Mouse (Mus musculus) liver, adult 2 months (tissue): ENCODE measurements around the gene Chit1. TPM values are rescaled to one million over a fixed set of nuclear protein-coding genes. Genes with fewer than 3 reads are reported as not detected.

Experiments
- DNase-seq: peaks from one replicate; pipeline ENCODE4 v3.0.0-alpha.2; 2011; ENCODE audit warnings: low read depth, low spot score; ENCODE audit errors: extremely low read depth
- H3K27ac ChIP-seq: fragments of 200-500 bp; replicated peaks from 2 replicates; pipeline ENCODE4 v1.5.1; 2012; ENCODE audit warnings: low read depth, mild to moderate bottlenecking, control low read depth, inconsistent platforms, low read length; ENCODE audit not compliant: insufficient read depth
- H3K27me3 ChIP-seq: fragments of 200-500 bp; 2 replicates; pipeline ENCODE4 v1.6.1; 2012; ENCODE audit warnings: mild to moderate bottlenecking, moderate library complexity, low read length, inconsistent platforms; ENCODE audit not compliant: control insufficient read depth, insufficient read depth
- H3K36me3 ChIP-seq: fragments of 200-500 bp; 2 replicates; pipeline ENCODE4 v1.6.1; 2012; ENCODE audit warnings: low read length, inconsistent platforms; ENCODE audit not compliant: control insufficient read depth, insufficient read depth
- H3K4me1 ChIP-seq: fragments of 200-500 bp; 2 replicates; pipeline ENCODE4 v1.6.1; 2011; ENCODE audit warnings: low read length; ENCODE audit not compliant: control insufficient read depth, insufficient read depth
- H3K4me3 ChIP-seq: fragments of 200-500 bp; 2 replicates; pipeline ENCODE4 v1.5.1; 2011; ENCODE audit warnings: low read depth, mild to moderate bottlenecking, control low read depth, low read length, moderate library complexity; ENCODE audit not compliant: insufficient read depth
- H3K79me2 ChIP-seq: fragments of 200-500 bp; 2 replicates; pipeline ENCODE4 v1.6.1; 2012; ENCODE audit warnings: inconsistent platforms, mild to moderate bottlenecking, low read length, moderate library complexity; ENCODE audit not compliant: control insufficient read depth, insufficient read depth
- H3K9ac ChIP-seq: fragments of 200-500 bp; 2 replicates; pipeline ENCODE4 v1.6.1; 2012; ENCODE audit warnings: low read depth, mild to moderate bottlenecking, control low read depth, inconsistent platforms, low read length
- CTCF ChIP-seq: fragments of 200-500 bp; IDR thresholded peaks from 2 replicates; pipeline ENCODE4 v1.5.1; 2011; ENCODE audit warnings: low read depth, low read length, control low read depth
- POLR2A ChIP-seq: fragments of 200-500 bp; IDR thresholded peaks from 2 replicates; pipeline ENCODE4 v1.6.1; 2011; ENCODE audit warnings: low read length, control low read depth; ENCODE audit not compliant: insufficient read depth; ENCODE audit errors: extremely low read depth
- WGBS: fragments of 180-500 bp; shearing (Covaris S2); methylation state at CpG from one replicate; pipeline ENCODE4 v1.1.7; 2018; 5-methylcytosine and 5-hydroxymethylcytosine counted together
- polyA plus RNA-seq: library from polyadenylated mRNA; depleted of rRNA; stranded (reverse); fragments of >200 nt; gene quantifications from 2 replicates; pipeline ENCODE4 v1.2.3, GENCODE M21; 2012
- total RNA-seq: library from RNA; depleted of rRNA; stranded (reverse); fragments of >200 nt; gene quantifications from 2 replicates; pipeline ENCODE4 v1.2.3, GENCODE M21; 2014

The Chit1 gene
- total and polyA plus RNA-seq, 2 experiments: not detected

DNA sequence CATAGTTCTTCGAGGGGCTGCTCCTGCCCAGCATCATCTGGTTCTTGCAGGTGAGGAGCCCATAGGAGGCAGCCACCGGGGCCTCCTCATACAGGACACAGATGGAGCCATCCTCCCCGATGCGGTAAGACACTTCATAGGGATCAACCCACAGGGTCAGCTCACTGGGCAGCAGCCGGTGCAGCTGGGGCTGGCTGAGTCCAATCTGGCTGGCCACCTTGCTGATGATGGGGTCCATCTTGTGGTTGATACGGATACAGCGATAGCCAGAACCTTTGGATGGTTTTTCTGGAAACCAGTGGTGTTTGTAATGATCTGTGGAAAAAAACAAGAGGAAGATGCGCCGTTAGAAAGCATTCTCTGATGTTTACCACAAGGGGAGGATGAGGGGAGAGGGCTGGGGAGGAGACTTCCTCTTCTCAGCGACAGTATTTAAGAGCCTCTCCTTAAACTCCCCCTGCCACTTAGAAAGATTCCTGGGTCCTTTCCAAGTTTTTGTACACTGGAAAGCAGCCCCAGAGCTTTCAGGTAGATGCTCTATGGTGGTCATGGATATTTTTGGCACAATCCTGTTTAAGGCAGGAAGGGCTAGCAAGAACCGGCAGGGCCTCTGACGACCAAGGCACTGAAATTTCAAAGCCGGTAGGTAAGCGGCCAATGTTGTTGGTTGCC, 33.5 kb upstream of the Chit1 start:
- peak overlapping the region; percentile 87 for H3K9ac ChIP-seq
- no peaks in the 10 kb centered on the region for H3K27me3 ChIP-seq
- H3K79me2 ChIP-seq: no peaks in the 10 kb centered on the region; the same call in 1 of the 2 replicates
- H3K27ac ChIP-seq: peak overlapping the region; percentile 71
- 27% methylated on average over 14 of the region's 14 CpGs for WGBS
- H3K4me1 ChIP-seq: 0 out of 2 replicates have a peak, but pooled peaks cover 8% of the 10 kb centered on the region
- peak overlapping the region; percentile 81 for H3K4me3 ChIP-seq
- no peak for DNase-seq
- no peaks in the 10 kb centered on the region; the same call in 1 of the 2 replicates for H3K36me3 ChIP-seq
- no peak for TF ChIP-seq POLR2A
- TF ChIP-seq CTCF: no peak

DNA sequence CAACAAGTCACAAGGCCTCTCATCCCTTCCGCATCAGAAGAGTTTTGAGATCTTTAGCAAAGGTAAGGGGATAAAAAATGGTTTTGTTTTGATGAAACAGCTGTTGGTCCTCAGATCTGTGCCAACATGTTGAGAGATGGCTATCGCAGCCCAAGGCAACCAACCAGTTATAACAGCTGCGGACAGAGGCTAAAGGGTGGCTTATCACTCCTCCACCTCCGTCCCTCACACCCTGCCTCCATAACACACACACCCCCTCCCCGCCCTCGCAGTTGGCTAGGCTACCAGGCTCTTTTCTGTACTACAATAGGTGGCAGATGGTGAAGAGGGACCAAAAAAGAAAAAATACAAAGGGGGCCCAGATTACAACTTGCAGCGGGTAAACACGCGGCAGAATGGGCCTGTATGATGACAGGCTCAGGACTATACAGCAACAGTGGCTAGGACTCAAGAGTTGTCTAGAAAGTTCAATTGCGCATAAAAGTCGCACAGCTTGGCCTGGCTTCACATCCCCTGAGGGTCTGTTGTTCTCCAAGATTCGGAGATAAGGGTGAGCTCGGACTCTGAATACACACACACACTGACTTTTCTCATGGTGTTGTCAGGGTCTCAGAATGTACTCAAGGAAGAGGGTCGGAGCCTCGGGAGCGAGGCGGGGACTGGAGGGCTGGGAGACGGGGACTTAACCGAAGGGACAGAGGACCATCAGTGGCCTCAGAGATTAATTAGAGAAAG, 32.8 kb upstream of the Chit1 start:
- Histone ChIP-seq H3K27me3 (no peaks in the 10 kb centered on the region), H3K4me3 (peak overlapping the region; percentile 81), H3K79me2 (no peaks in the 10 kb centered on the region; the same call in 1 of the 2 replicates), H3K4me1 (0 out of 2 replicates have a peak, but pooled peaks cover 8% of the 10 kb centered on the region), H3K36me3 (no peaks in the 10 kb centered on the region; the same call in 1 of the 2 replicates), H3K27ac (peak overlapping the region; percentile 71), H3K9ac (peak overlapping the region; percentile 87)
- 3% methylated on average over 19 of the region's 19 CpGs for WGBS
- no peak for DNase-seq
- TF ChIP-seq CTCF (no peak), POLR2A (no peak)

DNA sequence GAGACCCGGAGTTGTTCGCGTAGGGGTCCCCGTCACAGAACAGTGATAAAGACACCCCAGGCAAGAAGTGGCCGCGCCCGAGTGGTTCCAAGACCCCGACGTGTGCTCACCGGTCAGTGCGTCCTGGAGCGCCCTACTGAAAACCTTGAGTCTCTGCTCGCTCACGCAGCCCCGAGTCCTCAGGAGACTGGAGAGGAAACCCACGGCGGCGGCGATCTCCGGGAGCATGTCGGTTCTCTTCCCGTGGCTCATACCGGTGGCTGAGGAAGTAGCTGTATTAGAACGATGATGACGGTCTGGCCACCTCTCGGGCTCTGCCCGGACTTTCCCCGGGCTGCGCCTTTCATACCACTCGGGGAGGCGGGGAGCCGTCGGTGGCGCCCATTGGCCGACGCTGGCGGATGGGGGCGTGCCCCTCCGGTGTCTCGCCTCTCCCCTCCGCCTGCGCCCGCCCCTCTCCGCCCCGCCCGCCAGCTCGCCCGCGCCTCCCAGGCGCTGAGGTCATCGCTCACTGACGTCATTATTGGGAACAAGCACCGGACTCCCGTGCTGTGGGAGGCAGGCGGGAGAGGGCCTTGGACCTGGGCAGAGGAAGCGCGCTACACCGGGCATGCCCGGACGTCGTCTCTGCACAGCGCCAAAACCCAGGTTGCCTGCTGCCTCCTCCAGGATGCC, 32.1 kb upstream of the Chit1 start, which contains the start of gene Btg2:
TSS of gene Btg2 (minus strand) at position 319 of the 675 bp plus-strand sequence.
- Histone ChIP-seq H3K9ac (peak within 1 kb of the TSS; percentile 87), H3K36me3 (no peaks in the 10 kb centered on the region; the same call in 1 of the 2 replicates), H3K4me3 (peak within 1 kb of the TSS; percentile 81), H3K4me1 (0 out of 2 replicates have a peak, but pooled peaks cover 8% of the 10 kb centered on the region), H3K79me2 (no peaks in the 10 kb centered on the region; the same call in 1 of the 2 replicates), H3K27me3 (no peaks in the 10 kb centered on the region), H3K27ac (peak within 1 kb of the TSS; percentile 71)
- DNase-seq: peak; percentile 88
- under 1% methylated on average over 62 of the region's 62 CpGs for WGBS
- 0 out of 2 replicates have a peak, but pooled peaks have one; percentile 3 for TF ChIP-seq CTCF
- TF ChIP-seq POLR2A: peak; percentile 100

DNA sequence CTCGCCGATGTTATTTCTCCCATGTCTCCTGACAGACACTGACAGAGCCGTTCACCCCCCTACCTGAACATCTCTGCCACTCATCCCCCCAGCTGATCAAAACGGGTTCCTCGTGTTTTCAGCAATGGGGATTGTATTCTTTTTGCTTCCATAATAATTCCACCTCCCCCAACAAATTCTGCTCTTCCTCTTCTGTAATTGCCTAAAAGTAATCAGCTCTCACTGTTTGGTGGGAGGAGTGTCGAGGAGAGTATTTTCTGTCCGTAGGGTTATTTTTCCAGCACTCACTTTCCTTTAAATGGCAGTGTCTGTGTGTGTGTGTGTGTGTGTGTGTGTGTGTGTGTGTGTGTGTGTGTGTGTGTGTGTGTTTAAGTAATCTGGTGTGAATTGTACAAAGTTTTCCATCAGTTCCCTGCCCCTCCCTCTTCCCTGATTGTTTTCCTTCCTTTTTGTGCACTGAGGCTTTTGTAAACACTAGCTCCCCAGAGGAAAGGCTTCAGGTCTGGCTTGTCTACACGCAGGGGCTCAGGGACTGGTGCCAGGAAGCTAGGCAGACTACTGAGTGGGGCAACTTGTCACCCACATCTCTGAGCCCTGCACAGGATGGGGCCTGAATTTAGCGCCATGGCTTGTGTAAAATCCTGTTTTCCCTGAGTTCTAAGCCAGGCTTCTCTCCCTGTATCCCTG, 31.4 kb upstream of the Chit1 start:
- no peaks in the 10 kb centered on the region; the same call in 1 of the 2 replicates for H3K79me2 ChIP-seq
- no peaks in the 10 kb centered on the region; the same call in 1 of the 2 replicates for H3K36me3 ChIP-seq
- peak overlapping the region; percentile 45 for H3K9ac ChIP-seq
- H3K27ac ChIP-seq: peak overlapping the region; percentile 49
- no peaks in the 10 kb centered on the region for H3K27me3 ChIP-seq
- no peak for DNase-seq
- H3K4me1 ChIP-seq: 0 out of 2 replicates have a peak, but pooled peaks cover 8% of the 10 kb centered on the region
- no peak for TF ChIP-seq POLR2A
- TF ChIP-seq CTCF: no peak
- peak overlapping the region; percentile 25; the same call in 1 of the 2 replicates for H3K4me3 ChIP-seq
- WGBS: 18% methylated on average over 9 of the region's 9 CpGs

DNA sequence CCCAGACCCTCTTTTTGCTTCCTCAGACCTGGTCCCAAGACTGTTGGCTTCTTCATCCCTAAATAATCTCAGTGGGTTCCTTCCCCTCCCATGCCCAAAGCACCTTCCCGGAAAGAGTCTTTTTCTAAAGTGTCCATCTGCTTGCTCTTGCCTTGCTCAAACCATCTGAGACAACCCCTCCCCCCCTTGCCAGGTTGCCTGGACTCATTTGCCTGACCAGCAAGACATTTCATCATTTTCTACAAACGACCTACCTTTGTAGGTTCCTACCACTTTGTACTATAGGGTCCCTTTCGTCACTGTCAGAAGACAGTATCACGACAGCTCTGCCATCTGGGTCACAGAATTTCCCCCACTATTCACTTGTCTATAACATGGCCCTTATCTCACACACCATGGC, 30.6 kb upstream of the Chit1 start:
- 89% methylated on average over 4 of the region's 4 CpGs for WGBS
- Histone ChIP-seq H3K4me3 (no peak overlapping the region), H3K27ac (no peak overlapping the region), H3K4me1 (0 out of 2 replicates have a peak, but pooled peaks cover 8% of the 10 kb centered on the region), H3K9ac (no peak overlapping the region), H3K27me3 (no peaks in the 10 kb centered on the region), H3K36me3 (no peaks in the 10 kb centered on the region; the same call in 1 of the 2 replicates), H3K79me2 (no peaks in the 10 kb centered on the region; the same call in 1 of the 2 replicates)
- TF ChIP-seq POLR2A (no peak), CTCF (no peak)
- no peak for DNase-seq
